Mouse (Mus musculus): Measurements from ENCODE around the gene Dock4. TPM values are rescaled to one million over a fixed set of nuclear protein-coding genes. Genes with fewer than 3 reads are reported as not detected.

Dock4 gene
- polyA plus RNA-seq, 1 experiment from 2014 or later: 13.9 TPM

GRCm38 (mm10) chr12:40554941-40555511 is 109.3 kb downstream of the Dock4 start:
- Histone ChIP-seq H3K27ac (ENCODE audit: low read length) (no peak overlapping the region), H3K27me3 (ENCODE audit: control insufficient read depth, insufficient read depth, low read length) (no peaks in the 10 kb centered on the region), H3K9me3 (ENCODE audit: control insufficient read depth, low read depth, low read length) (no peaks in the 10 kb centered on the region), H3K9ac (replicated peaks; ENCODE audit: low read depth, low read length) (no peak overlapping the region), H3K4me1 (ENCODE audit: control insufficient read depth, insufficient read depth, low read length) (no peaks in the 10 kb centered on the region), H3K4me3 (ENCODE audit: low read depth, low read length) (no peak overlapping the region), H3K4me2 (replicated peaks; ENCODE audit: low read depth, low read length) (no peak overlapping the region), H3K36me3 (ENCODE audit: control insufficient read depth, insufficient read depth, low read length) (no peaks in the 10 kb centered on the region)
- ATAC-seq (ENCODE audit: insufficient number of reproducible peaks, insufficient read depth, low FRiP score, low read depth): no peak
- WGBS: 83% methylated on average over 6 of the region's 6 CpGs

- ATAC-seq (ENCODE audit: insufficient number of reproducible peaks, insufficient read depth, low FRiP score, low read depth): no peak
- Histone ChIP-seq H3K36me3 (ENCODE audit: control insufficient read depth, insufficient read depth, low read length) (no peaks in the 10 kb centered on the region), H3K27ac (ENCODE audit: low read length) (no peak overlapping the region), H3K9me3 (ENCODE audit: control insufficient read depth, low read depth, low read length) (no peaks in the 10 kb centered on the region), H3K4me1 (ENCODE audit: control insufficient read depth, insufficient read depth, low read length) (no peaks in the 10 kb centered on the region), H3K27me3 (ENCODE audit: control insufficient read depth, insufficient read depth, low read length) (no peaks in the 10 kb centered on the region), H3K4me3 (ENCODE audit: low read depth, low read length) (no peak overlapping the region), H3K4me2 (replicated peaks; ENCODE audit: low read depth, low read length) (no peak overlapping the region), H3K9ac (replicated peaks; ENCODE audit: low read depth, low read length) (no peak overlapping the region)
- WGBS: 83% methylated on average over 3 of the region's 3 CpGs
These were observed 112.8 kb downstream of the Dock4 start for GRCm38 (mm10) chr12:40558600-40558999.

GRCm38 (mm10) chr12:40559103-40559502 is 113.4 kb downstream of the Dock4 start:
- ATAC-seq (ENCODE audit: insufficient number of reproducible peaks, insufficient read depth, low FRiP score, low read depth): no peak
- H3K9me3 ChIP-seq (ENCODE audit: control insufficient read depth, low read depth, low read length): no peaks in the 10 kb centered on the region
- H3K4me3 ChIP-seq (ENCODE audit: low read depth, low read length): no peak overlapping the region
- H3K27me3 ChIP-seq (ENCODE audit: control insufficient read depth, insufficient read depth, low read length): no peaks in the 10 kb centered on the region
- no peaks in the 10 kb centered on the region for H3K4me1 ChIP-seq (ENCODE audit: control insufficient read depth, insufficient read depth, low read length)
- no peak overlapping the region for H3K4me2 ChIP-seq (replicated peaks; ENCODE audit: low read depth, low read length)
- WGBS: 69% methylated on average over 11 of the region's 11 CpGs
- H3K9ac ChIP-seq (replicated peaks; ENCODE audit: low read depth, low read length): no peak overlapping the region
- no peak overlapping the region for H3K27ac ChIP-seq (ENCODE audit: low read length)
- no peaks in the 10 kb centered on the region for H3K36me3 ChIP-seq (ENCODE audit: control insufficient read depth, insufficient read depth, low read length)

- H3K27me3 ChIP-seq (ENCODE audit: control insufficient read depth, insufficient read depth, low read length): no peaks in the 10 kb centered on the region
- H3K9ac ChIP-seq (replicated peaks; ENCODE audit: low read depth, low read length): no peak overlapping the region
- no peaks in the 10 kb centered on the region for H3K36me3 ChIP-seq (ENCODE audit: control insufficient read depth, insufficient read depth, low read length)
- H3K9me3 ChIP-seq (ENCODE audit: control insufficient read depth, low read depth, low read length): no peaks in the 10 kb centered on the region
- H3K27ac ChIP-seq (ENCODE audit: low read length): no peak overlapping the region
- H3K4me3 ChIP-seq (ENCODE audit: low read depth, low read length): no peak overlapping the region
- no peak overlapping the region for H3K4me2 ChIP-seq (replicated peaks; ENCODE audit: low read depth, low read length)
- no peak for ATAC-seq (ENCODE audit: insufficient number of reproducible peaks, insufficient read depth, low FRiP score, low read depth)
- no peaks in the 10 kb centered on the region for H3K4me1 ChIP-seq (ENCODE audit: control insufficient read depth, insufficient read depth, low read length)
- WGBS: 68% methylated on average over 1 of the region's 1 CpGs
These were observed 118.0 kb downstream of the Dock4 start for GRCm38 (mm10) chr12:40563703-40564102.

GRCm38 (mm10) chr12:40564261-40564660 is 118.5 kb downstream of the Dock4 start:
- Histone ChIP-seq H3K9me3 (ENCODE audit: control insufficient read depth, low read depth, low read length) (no peaks in the 10 kb centered on the region), H3K4me1 (ENCODE audit: control insufficient read depth, insufficient read depth, low read length) (no peaks in the 10 kb centered on the region), H3K9ac (replicated peaks; ENCODE audit: low read depth, low read length) (no peak overlapping the region), H3K4me3 (ENCODE audit: low read depth, low read length) (no peak overlapping the region), H3K4me2 (replicated peaks; ENCODE audit: low read depth, low read length) (no peak overlapping the region), H3K36me3 (ENCODE audit: control insufficient read depth, insufficient read depth, low read length) (no peaks in the 10 kb centered on the region), H3K27ac (ENCODE audit: low read length) (no peak overlapping the region), H3K27me3 (ENCODE audit: control insufficient read depth, insufficient read depth, low read length) (no peaks in the 10 kb centered on the region)
- no peak for ATAC-seq (ENCODE audit: insufficient number of reproducible peaks, insufficient read depth, low FRiP score, low read depth)
- WGBS: 70% methylated on average over 2 of the region's 2 CpGs

GRCm38 (mm10) chr12:40568365-40568885 is 122.7 kb downstream of the Dock4 start:
- no peak overlapping the region for H3K4me2 ChIP-seq (replicated peaks; ENCODE audit: low read depth, low read length)
- ATAC-seq (ENCODE audit: insufficient number of reproducible peaks, insufficient read depth, low FRiP score, low read depth): no peak
- H3K9me3 ChIP-seq (ENCODE audit: control insufficient read depth, low read depth, low read length): no peaks in the 10 kb centered on the region
- WGBS: 79% methylated on average over 4 of the region's 4 CpGs
- no peak overlapping the region for H3K4me3 ChIP-seq (ENCODE audit: low read depth, low read length)
- no peaks in the 10 kb centered on the region for H3K27me3 ChIP-seq (ENCODE audit: control insufficient read depth, insufficient read depth, low read length)
- H3K9ac ChIP-seq (replicated peaks; ENCODE audit: low read depth, low read length): no peak overlapping the region
- H3K27ac ChIP-seq (ENCODE audit: low read length): no peak overlapping the region
- H3K36me3 ChIP-seq (ENCODE audit: control insufficient read depth, insufficient read depth, low read length): no peaks in the 10 kb centered on the region
- no peaks in the 10 kb centered on the region for H3K4me1 ChIP-seq (ENCODE audit: control insufficient read depth, insufficient read depth, low read length)

- WGBS: 67% methylated on average over 9 of the region's 9 CpGs
- Histone ChIP-seq H3K4me1 (ENCODE audit: control insufficient read depth, insufficient read depth, low read length) (no peaks in the 10 kb centered on the region), H3K9ac (replicated peaks; ENCODE audit: low read depth, low read length) (no peak overlapping the region), H3K36me3 (ENCODE audit: control insufficient read depth, insufficient read depth, low read length) (no peaks in the 10 kb centered on the region), H3K27me3 (ENCODE audit: control insufficient read depth, insufficient read depth, low read length) (no peaks in the 10 kb centered on the region), H3K9me3 (ENCODE audit: control insufficient read depth, low read depth, low read length) (no peaks in the 10 kb centered on the region), H3K4me3 (ENCODE audit: low read depth, low read length) (no peak overlapping the region), H3K4me2 (replicated peaks; ENCODE audit: low read depth, low read length) (no peak overlapping the region), H3K27ac (ENCODE audit: low read length) (no peak overlapping the region)
- ATAC-seq (ENCODE audit: insufficient number of reproducible peaks, insufficient read depth, low FRiP score, low read depth): no peak
These were observed 123.5 kb downstream of the Dock4 start for GRCm38 (mm10) chr12:40568971-40569968.

GRCm38 (mm10) chr12:40570250-40570649 is 124.5 kb downstream of the Dock4 start:
- Histone ChIP-seq H3K4me3 (ENCODE audit: low read depth, low read length) (no peak overlapping the region), H3K9me3 (ENCODE audit: control insufficient read depth, low read depth, low read length) (no peaks in the 10 kb centered on the region), H3K4me1 (ENCODE audit: control insufficient read depth, insufficient read depth, low read length) (no peaks in the 10 kb centered on the region), H3K9ac (replicated peaks; ENCODE audit: low read depth, low read length) (no peak overlapping the region), H3K27me3 (ENCODE audit: control insufficient read depth, insufficient read depth, low read length) (no peaks in the 10 kb centered on the region), H3K4me2 (replicated peaks; ENCODE audit: low read depth, low read length) (no peak overlapping the region), H3K27ac (ENCODE audit: low read length) (no peak overlapping the region), H3K36me3 (ENCODE audit: control insufficient read depth, insufficient read depth, low read length) (no peaks in the 10 kb centered on the region)
- ATAC-seq (ENCODE audit: insufficient number of reproducible peaks, insufficient read depth, low FRiP score, low read depth): no peak
- WGBS: 30% methylated on average over 1 of the region's 1 CpGs

All from stomach, embryonic 14.5 days (tissue).